Mouse (Mus musculus): ENCODE results near the gene 1700025C18Rik. TPM values are rescaled to one million over a fixed set of nuclear protein-coding genes. Genes with fewer than 3 reads are reported as not detected.

The 1700025C18Rik gene
- total RNA-seq, 2 experiments from 2014 or later, result not detected

DNA sequence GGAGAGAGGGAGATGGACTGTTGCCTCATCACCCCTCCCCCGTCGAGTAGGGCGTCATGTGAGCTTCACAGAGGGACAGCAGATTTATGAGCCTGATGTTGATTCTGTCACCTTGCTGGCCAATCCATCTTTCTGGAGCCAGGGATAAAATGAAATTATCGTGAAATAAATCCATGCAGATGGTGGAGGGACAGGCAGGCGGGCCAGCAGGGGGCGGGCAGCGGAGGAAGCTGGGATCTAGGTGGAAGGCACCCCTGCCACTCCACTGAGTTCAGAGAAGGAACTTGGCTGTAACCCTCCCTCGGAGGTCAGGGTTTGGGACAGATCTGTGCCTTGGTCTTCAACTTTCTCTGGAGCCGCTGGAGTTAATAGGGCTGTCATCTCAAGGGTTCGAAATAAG, 11.9 kb downstream of the 1700025C18Rik start:
- DNase-seq (ENCODE audit: extremely low spot score in 1 of 2, low spot score in 1 of 2), result no peak

DNA sequence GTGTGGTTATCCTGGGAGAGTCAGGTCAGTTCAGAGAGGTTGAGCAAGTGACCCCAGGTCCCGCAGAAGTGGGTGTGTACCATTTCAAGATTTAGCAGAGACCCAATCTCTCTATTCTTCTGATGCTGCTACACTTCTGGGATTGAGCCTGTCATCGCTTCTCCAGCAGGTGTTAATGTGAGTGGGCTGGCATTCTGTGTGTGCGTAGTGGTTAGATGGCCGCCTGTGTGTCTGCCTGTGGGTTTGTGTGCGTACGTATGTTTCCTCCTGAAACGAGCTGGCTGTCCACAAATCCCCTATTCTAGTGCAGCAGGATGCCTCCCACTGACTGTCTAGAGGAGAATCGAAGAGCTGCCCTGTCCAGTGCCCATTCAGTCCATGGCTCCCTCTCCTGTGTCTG, 12.5 kb downstream of the 1700025C18Rik start:
- DNase-seq (ENCODE audit: extremely low spot score in 1 of 2, low spot score in 1 of 2), result no peak

DNA sequence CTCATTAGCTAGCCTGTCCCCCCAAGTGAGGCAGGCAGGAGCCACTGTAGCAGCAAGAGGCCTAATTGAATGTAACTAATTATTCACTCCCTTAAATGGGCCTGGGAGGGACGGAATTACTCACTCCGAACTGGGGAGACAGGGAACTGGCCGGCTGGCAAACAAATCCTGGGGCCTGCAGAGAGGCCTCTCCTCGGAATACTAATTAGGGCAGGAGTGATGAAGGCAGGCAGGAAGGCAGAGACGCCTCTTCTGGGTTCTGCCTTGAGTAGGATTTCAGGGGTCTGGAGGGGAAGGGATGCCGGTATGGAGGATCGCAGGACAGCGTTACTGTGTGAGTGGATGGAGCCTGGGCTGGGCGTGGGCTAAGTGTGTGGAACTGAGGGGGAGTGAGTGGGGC, 13.5 kb downstream of the 1700025C18Rik start:
- no peak for DNase-seq (ENCODE audit: extremely low spot score in 1 of 2, low spot score in 1 of 2)

DNA sequence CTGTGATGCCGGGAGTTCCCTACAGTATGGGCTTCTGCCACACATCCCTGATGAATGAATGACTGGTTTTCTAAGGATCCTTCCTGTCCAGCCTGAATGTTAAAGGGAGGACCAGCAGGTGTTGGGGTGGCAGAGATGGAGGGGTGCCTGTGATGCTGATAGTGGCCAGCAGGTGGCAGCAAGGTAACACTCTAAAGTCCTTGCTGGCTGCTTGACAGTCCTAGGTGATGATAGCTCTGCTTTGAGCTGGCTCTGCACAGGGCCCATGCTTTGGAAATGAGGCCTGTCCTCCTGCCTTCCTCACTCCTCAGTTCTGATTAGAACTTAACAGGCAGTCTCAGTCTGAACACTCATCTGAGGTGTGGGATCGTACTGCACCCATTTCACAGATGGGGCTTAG, 15.6 kb downstream of the 1700025C18Rik start:
- DNase-seq (ENCODE audit: extremely low spot score in 1 of 2, low spot score in 1 of 2), result peak; percentile 87 to 93

DNA sequence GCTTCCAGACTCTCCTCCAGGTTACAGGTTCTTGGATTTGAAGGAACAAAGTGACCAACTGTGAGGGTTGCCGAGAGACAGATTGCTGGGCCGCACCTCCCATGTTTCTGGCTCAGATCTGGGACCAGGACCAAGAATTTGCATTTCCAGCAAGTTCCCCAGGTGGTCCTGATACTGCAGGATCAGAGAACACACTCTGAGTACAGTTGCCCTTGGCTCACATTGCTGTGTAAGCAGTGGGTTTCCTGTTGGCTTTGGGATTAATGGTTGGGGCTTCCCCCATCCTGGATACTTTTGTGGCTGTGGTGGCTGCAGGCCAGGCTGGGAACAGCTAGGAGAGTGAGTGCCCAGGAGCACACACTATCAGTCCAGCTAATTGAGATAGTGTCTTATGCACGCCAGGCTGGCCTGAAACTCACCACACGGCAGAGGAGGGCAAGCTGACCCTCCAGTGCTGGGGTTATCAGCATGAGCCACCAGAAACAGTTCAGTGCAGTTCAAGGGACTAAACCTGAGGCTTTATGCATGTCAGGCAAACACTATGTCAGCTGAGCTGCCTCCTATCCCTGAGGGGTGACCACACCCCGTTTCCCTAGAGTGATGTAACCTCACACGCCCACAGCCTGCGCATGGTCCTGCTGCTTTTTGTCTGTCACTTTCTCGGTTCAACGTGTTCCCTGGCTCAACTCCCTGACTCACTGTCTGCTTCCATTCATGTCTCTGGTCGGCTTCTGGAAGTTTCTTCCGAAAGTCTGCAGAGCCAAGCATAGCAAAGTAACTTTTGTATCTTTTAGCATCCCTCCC, 16.3 kb downstream of the 1700025C18Rik start:
- no peak for DNase-seq (ENCODE audit: extremely low spot score in 1 of 2, low spot score in 1 of 2)

DNA sequence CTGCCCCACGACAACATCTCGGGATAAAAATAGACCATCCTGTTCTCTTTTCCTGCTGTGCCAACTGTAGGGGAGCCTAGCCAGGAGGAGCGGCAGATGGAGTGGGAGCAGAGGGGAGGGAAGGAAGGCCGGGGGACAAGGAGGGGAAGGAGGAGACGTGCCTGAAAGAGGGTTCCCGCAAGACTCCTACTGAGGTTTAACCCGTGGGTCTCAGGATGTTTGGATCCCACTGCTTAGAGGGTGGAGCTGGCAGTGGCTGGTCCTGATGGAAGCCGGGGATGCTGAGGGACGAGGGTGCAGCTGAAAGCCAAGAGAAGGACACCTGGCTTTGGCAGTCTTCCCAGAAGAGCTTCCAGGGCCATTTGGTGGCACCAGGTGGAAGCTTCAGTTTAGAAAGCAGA, 17.2 kb downstream of the 1700025C18Rik start:
- DNase-seq (ENCODE audit: extremely low spot score in 1 of 2, low spot score in 1 of 2), result no peak

DNA sequence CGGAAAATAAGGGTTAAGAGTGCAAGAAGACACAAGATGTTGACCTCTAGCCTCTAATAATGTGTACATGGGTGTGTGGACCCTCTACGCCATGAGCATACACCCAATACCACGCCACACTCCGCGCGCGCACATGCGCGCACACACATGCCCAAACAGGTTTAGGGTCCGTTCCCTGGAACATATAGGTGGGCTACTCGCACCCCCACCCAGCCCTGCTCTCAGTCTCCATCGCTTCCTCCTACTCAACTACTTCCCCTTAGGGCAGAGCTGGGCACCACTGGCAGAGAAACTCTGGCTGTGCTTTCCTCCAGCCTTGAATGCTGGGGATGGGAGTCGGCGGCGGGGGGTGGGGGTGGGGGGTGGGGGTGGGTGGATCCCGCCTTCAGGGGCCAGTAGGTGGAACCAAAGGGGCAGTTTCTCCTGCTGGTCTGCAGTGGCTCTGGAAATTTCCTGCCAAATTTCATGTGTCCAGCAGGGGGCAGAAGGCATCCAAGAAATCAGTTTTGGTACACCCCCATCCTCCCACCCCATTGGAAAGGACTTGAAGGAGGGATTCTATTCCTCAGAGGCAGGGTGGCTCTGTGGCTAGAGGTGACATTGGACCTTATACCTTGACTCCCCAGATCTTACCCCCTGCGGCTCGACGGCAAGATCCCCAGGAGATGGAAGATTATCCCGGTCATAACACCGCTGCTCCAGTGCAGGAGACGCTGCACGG, 20.3 kb downstream of the 1700025C18Rik start:
- peak in 1 of 2 experiments; percentile 74 for DNase-seq (ENCODE audit: extremely low spot score in 1 of 2, low spot score in 1 of 2)

DNA sequence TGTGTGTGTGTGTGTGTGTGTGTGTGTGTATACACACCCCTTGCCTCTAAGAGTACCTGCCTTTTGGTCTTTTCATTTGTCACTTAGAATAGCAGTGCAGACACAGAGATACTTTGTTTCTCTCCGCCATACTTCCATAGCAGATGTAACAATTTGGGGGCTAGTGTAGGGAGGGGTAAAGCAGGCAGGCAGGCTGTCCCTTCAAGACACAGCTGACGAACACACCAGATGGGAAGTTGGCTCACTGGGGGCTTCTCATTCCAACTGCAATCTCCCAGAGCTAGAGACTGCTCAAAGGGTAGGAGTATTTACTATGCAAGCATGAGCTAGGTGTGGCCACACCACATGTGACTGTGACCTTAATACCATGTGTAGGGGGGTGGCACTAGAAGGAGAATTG, 21.7 kb downstream of the 1700025C18Rik start:
- no peak for DNase-seq (ENCODE audit: extremely low spot score in 1 of 2, low spot score in 1 of 2)

DNA sequence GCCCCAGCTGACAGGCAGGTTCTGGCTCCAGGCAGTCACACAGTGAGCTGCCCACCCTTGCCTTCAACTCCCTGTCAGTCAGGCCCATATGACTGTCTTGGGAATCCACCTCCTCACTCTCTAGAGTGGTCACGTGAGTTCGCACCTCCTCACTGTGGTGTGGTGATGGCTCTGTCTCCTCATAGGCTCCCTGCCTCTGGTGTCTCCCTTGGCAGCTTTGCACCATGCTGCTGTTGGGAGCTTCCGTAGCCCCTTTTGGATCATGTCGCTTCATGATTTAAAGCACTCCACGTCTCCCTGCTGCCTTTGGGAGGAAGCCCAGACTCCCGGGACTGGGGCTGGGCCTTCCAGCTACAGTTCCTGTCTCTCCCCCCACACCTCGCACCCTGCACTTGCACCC, 26.1 kb downstream of the 1700025C18Rik start:
- no peak for DNase-seq (ENCODE audit: extremely low spot score in 1 of 2, low spot score in 1 of 2)

DNA sequence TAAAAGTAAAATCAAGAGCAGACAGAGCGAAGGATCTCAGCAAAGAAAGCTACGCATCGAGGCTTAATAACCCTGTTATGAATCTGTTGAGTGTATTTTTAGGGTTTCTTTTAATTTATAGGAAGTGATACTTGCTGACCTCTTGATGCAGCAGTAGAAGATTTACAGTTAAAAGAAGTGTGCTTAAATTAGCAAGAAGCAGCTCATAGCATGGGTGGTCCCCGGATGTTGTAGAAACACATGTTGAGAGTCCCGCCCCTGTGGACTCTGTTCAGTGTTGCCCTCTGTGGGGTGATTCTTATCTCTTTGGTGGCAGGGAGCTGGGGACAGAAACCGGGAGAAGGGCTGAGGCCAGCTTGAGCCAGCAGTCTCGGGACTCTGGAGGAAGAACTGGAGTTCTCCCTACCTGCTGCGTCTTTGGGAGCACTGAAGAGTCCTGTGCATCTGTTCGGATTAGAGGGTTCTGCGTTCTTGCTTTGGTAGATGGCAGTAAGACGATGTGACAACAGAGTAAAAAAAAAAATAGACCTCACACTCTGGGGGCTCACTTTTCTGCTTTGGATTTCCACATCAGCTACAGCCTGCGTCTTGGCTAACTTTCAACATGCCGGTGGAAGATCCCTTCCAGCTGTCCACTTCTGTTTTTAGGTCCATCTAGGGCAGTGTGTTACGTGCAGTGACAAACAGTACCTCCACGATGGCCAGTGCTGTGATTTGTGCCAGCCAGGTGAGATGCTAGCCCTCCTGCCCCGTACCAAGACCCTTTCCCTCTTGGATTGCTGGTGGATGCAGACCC, 28.7 kb downstream of the 1700025C18Rik start:
- DNase-seq (ENCODE audit: extremely low spot score in 1 of 2, low spot score in 1 of 2), result no peak

DNA sequence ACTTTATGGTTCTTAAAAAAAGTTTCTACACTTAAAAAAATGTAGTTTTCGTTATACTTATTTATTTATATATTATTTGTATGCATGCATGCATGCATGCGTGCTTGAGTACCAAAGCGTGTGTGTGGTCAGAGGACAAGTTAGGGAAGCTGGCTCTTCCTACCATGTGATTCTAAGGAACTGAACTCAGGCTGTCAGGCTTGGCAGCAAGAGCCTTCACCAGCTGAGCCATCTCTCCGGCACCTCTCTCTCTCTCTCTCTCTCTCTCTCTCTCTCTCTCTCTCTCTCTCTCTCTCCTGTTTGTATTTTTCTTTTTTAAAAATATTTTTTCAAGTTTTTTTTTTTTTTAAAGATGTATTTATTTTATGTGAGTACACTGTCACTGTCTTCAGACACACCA, 30.6 kb downstream of the 1700025C18Rik start:
- DNase-seq (ENCODE audit: extremely low spot score in 1 of 2, low spot score in 1 of 2), result no peak

DNA sequence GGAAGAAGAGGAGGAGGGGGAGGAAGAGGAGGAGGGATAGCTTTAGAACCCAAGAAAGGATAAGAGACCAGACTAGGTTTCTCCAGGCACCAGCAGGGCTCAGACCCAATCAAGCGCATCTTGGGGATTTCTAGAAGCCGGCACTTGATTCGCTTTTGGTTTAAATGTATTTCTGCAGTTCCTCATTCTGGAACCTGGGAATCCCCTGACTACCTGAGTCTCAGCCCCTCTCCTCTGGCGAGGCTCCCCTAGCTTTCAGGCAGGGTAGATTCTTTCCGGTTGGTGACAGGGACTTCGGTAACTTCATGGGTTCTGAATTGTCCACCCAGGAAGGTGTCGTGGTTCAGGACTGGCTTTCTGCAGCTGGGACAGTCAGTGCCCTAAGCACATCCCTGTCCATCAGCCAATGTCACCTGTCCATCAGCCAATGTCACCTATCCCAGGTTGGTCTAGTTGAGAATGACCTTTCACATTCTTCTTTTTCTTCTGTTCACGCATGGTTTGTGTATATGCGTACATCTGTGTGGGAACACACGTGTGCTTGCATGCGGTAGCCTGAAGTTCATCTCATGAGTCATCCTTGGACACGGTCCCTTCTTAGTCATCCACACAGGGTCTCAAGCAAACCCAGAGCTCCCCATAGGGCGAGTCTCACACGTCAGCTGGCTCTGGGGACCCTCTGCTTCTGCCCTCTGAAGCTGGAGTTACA, 34.0 kb downstream of the 1700025C18Rik start:
- DNase-seq (ENCODE audit: extremely low spot score in 1 of 2, low spot score in 1 of 2), result no peak

DNA sequence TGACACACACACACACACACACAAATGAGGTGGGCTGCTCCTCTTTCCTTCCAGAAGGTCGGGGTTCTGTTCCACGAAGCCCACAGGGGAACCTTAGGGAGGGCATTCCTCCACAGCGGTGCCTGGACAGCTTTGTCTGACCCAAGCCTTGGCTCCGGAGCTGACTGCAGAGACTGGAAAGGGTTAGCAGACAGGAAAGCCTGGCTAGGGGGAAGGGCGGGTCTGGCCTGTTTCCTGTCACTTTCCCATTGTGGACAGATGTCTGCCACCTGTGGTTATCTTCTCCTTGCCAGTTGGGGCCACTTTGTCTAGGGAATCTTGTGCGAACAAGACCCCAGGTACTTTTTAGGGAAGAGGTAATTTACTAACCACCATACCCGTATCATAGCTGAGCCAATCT, 34.6 kb downstream of the 1700025C18Rik start:
- no peak for DNase-seq (ENCODE audit: extremely low spot score in 1 of 2, low spot score in 1 of 2)

DNA sequence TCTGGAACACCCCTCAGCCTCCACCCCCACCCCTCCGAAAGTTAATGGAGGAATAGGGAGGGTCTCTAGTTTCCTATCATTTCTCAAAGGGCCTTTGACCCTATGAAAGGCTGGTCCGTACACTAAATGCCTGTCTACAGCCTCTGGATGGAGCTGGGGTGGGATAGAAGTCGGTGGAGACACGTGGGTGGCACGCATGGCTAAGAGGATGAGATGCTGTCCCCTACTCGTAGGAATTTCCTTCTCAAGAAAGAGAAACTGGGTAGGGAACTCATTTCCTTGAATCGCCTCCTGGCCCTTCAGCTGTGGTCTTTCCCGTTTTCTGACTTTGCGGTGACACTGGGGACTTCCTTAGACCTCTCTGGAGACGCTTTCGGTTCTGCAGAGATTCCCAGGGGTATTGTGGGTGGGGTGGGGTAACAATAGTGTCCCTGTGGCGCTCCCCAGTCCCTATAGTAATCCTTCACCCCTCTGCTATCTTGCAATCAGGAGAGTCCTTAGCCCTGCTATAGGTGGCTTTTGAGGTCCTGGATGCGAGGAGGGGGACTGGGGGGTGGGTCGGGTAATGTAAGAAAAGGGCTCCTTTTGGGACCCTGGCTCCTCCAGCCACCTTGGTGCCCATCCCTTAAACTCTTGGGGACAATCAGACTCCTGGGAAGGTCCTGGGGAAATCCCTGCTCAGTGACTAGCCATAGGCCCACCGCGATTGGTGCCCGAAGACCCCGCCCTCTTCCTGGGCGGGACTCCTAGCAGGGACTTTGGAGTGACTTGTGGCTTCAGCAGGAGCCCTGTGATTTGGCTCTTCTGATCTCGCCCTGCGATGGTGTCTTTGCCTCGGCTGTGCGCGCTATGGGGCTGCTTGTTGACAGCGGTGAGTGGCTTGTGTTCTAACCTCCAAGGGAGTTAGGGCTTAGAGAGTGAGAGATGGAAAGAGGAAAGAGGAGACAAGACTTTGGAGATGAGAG, 35.4 kb downstream of the 1700025C18Rik start, which contains the start of gene Cd40:
Gene Cd40 (plus strand): TSS at position 740 of the 965 bp plus-strand sequence.
- no peak for DNase-seq (ENCODE audit: extremely low spot score in 1 of 2, low spot score in 1 of 2)

DNA sequence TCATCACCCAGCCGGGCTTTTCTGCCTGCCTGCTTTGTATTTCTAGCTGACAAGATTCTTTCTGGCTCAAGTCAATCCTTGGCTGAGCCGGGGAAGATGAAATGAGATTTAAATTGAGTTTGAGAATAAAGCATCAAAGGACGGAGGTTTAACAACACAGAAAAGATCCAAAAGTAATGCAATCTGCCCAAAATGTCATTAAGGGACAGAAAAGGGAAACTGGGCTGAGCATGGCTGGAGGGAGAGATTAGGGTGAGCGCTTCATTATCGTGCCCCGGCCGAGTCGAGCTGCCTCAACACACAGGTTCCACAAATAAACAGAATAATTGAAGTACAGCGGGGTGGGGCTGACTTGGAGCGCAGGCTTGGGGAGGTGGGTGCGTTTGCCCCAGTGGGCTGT, 39.0 kb downstream of the 1700025C18Rik start:
- DNase-seq (ENCODE audit: extremely low spot score in 1 of 2, low spot score in 1 of 2), result no peak

DNA sequence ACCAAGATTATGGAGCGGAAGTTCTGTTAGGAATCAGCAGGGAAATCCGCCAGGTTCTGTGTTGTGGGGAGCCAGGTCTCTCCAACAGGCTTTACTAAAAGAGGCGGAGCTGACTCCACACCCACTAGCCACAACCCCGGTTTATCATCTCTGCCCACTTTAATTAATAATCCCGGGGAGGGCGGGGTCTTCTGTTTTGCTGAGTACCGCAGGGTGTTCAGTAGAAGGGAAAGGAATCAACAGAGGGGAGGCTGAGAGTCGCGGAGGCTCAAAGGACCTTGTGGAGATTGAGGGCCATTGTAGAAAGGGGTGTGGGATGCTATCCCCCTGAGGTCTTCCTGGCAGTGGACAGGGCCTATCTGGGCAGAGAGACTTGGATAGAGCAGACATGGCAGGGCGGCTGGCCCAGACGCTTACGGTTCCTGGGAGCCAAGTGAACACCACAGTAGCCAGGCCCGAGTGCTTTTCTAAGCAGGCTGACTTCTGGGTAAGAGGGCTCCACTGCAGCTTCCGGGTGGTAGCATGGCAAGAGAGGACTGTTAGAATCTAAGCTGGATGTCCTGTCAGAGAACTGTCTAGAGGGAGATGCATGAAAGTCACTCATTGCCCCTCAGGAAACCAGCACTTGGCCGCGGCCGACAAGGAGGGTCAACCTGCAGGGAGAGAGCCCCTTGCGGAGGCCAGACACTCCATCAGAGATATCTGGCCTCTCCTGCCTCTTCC, 39.6 kb downstream of the 1700025C18Rik start:
- DNase-seq (ENCODE audit: extremely low spot score in 1 of 2, low spot score in 1 of 2), result no peak

DNA sequence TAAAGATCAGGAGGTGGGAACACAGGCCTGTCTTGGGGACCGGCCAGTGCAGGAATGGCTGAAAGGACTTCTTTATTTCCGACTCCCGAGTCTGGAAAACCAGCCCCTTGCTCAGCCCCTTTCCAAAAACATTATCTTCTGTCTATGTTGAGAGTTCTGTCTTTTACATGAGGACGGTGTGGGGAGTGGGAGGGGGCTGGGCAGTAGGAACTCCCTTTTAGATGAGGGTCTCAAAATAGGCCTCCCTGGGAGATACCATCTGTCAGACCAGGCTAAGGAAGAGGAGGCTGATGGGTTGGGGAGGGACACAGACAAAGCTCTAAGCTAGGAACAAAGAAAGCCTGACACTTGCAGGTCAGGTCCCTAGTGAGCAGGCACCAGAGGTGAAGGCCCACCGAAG, 41.5 kb downstream of the 1700025C18Rik start:
- DNase-seq (ENCODE audit: extremely low spot score in 1 of 2, low spot score in 1 of 2), result no peak

DNA sequence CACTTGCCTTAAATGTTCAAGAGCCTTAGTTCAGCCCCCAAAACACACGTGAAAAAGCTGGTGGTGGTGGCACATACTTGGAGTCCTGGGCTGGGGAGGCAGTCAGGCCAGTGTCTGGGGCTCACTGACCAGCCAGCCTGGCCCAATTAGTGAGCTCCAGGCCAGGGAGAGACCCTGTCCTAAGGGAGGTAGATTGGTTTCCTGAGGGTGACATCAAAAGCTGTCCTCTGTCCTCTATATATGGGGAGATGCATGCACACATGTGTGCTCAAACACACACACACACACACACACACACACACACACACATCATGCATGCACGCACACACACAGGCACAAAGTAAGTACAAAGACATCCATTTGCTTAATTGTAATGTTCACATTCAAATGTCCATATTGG, 46.8 kb downstream of the 1700025C18Rik start:
- DNase-seq (ENCODE audit: extremely low spot score in 1 of 2, low spot score in 1 of 2), result no peak

Data from layer of hippocampus, postnatal 25 days (tissue).